Mouse (Mus musculus): ENCODE data around the gene Arhgef3. TPM values are rescaled to one million over a fixed set of nuclear protein-coding genes. Genes with fewer than 3 reads are reported as not detected.

Gene Arhgef3
- total RNA-seq, 1 experiment = 7.6 TPM

- in situ Hi-C loops (cut with MboI; ENCODE audit: low sequenced_read_pairs in 2 of 2, unreplicated experiment in 2 of 2) = no loop called here
- H3K4me1 ChIP-seq (ENCODE audit: control insufficient read depth in 2 of 2, insufficient read depth in 2 of 2, low read length in 2 of 2, poor library complexity in 1 of 2) = no peaks in the 10 kb centered on the region
- no peak for TF ChIP-seq ZNF384 (IDR thresholded peaks at IDR 0.05; ENCODE audit: low read depth, low read length)
- no peak for TF ChIP-seq CHD2 (IDR thresholded peaks at IDR 0.05; ENCODE audit: low read depth, low read length)
- no peak for TF ChIP-seq ZC3H11A (IDR thresholded peaks at IDR 0.05; ENCODE audit: borderline replicate concordance, low read depth, low read length)
- TF ChIP-seq HCFC1 (IDR thresholded peaks at IDR 0.05; ENCODE audit: borderline replicate concordance, insufficient read depth, low read length) = no peak
- no peak for TF ChIP-seq MAFK (IDR thresholded peaks at IDR 0.05; ENCODE audit: insufficient read depth, low read depth, low read length)
- no peaks in the 10 kb centered on the region for H3K36me3 ChIP-seq (ENCODE audit: control insufficient read depth, insufficient read depth, low read length, poor library complexity, severe bottlenecking)
- no peak overlapping the region for H3K27ac ChIP-seq (ENCODE audit: insufficient read depth, low read depth, low read length, poor library complexity, severe bottlenecking)
- H3K4me3 ChIP-seq (ENCODE audit: insufficient read depth in 1 of 2, low read depth in 1 of 2, low read length in 2 of 2, poor library complexity in 1 of 2, severe bottlenecking in 1 of 2) = no peak overlapping the region
- DNase-seq (ENCODE audit: low read depth, low spot score) = no peak
- H3K9me3 ChIP-seq (ENCODE audit: control insufficient read depth, insufficient read depth, low read depth, low read length) = no peaks in the 10 kb centered on the region
- H3K9ac ChIP-seq (ENCODE audit: insufficient read depth, low read depth, low read length, poor library complexity, severe bottlenecking) = no peak overlapping the region
Measured at GRCm38 (mm10) chr14:27116577-27117165, 2.0 kb downstream of the Arhgef3 start.

- Histone ChIP-seq H3K4me3 (ENCODE audit: insufficient read depth in 1 of 2, low read depth in 1 of 2, low read length in 2 of 2, poor library complexity in 1 of 2, severe bottlenecking in 1 of 2) (no peak overlapping the region), H3K4me1 (ENCODE audit: control insufficient read depth in 2 of 2, insufficient read depth in 2 of 2, low read length in 2 of 2, poor library complexity in 1 of 2) (peaks cover 0 to 5% of the 10 kb centered on the region in 2 experiments; a peak in 1 of 4 replicates)
- no peak for TF ChIP-seq MAFK (IDR thresholded peaks at IDR 0.05; ENCODE audit: insufficient read depth, low read depth, low read length)
- no peak for TF ChIP-seq ZNF384 (IDR thresholded peaks at IDR 0.05; ENCODE audit: low read depth, low read length)
- no peak for TF ChIP-seq HCFC1 (IDR thresholded peaks at IDR 0.05; ENCODE audit: borderline replicate concordance, insufficient read depth, low read length)
- TF ChIP-seq ZC3H11A (IDR thresholded peaks at IDR 0.05; ENCODE audit: borderline replicate concordance, low read depth, low read length) = no peak
- no peak for TF ChIP-seq CHD2 (IDR thresholded peaks at IDR 0.05; ENCODE audit: low read depth, low read length)
Measured at GRCm38 (mm10) chr14:27118546-27118945, 3.8 kb downstream of the Arhgef3 start.

GRCm38 (mm10) chr14:27122646-27123045, 7.9 kb downstream of the Arhgef3 start:
- in situ Hi-C loops (cut with MboI; ENCODE audit: low sequenced_read_pairs in 2 of 2, unreplicated experiment in 2 of 2) = no loop called here
- no peak for DNase-seq (ENCODE audit: low read depth, low spot score)
- TF ChIP-seq HCFC1 (IDR thresholded peaks at IDR 0.05; ENCODE audit: borderline replicate concordance, insufficient read depth, low read length) = no peak
- TF ChIP-seq ZNF384 (IDR thresholded peaks at IDR 0.05; ENCODE audit: low read depth, low read length) = no peak
- no peak for TF ChIP-seq CHD2 (IDR thresholded peaks at IDR 0.05; ENCODE audit: low read depth, low read length)
- no peak for TF ChIP-seq MAFK (IDR thresholded peaks at IDR 0.05; ENCODE audit: insufficient read depth, low read depth, low read length)
- TF ChIP-seq ZC3H11A (IDR thresholded peaks at IDR 0.05; ENCODE audit: borderline replicate concordance, low read depth, low read length) = no peak
- H3K4me1 ChIP-seq (ENCODE audit: control insufficient read depth in 2 of 2, insufficient read depth in 2 of 2, low read length in 2 of 2, poor library complexity in 1 of 2) = peaks cover 0 to 9% of the 10 kb centered on the region in 2 experiments; a peak in 1 of 4 replicates
- H3K9ac ChIP-seq (ENCODE audit: insufficient read depth, low read depth, low read length, poor library complexity, severe bottlenecking) = no peak overlapping the region
- H3K36me3 ChIP-seq (ENCODE audit: control insufficient read depth, insufficient read depth, low read length, poor library complexity, severe bottlenecking) = no peaks in the 10 kb centered on the region
- no peak overlapping the region for H3K4me3 ChIP-seq (ENCODE audit: insufficient read depth in 1 of 2, low read depth in 1 of 2, low read length in 2 of 2, poor library complexity in 1 of 2, severe bottlenecking in 1 of 2)
- no peaks in the 10 kb centered on the region for H3K9me3 ChIP-seq (ENCODE audit: control insufficient read depth, insufficient read depth, low read depth, low read length)
- no peak overlapping the region for H3K27ac ChIP-seq (ENCODE audit: insufficient read depth, low read depth, low read length, poor library complexity, severe bottlenecking)

More at GRCm38 (mm10) chr14:27118546-27118945, 3.8 kb downstream of the Arhgef3 start:
- Histone ChIP-seq H3K27ac (ENCODE audit: insufficient read depth, low read depth, low read length, poor library complexity, severe bottlenecking) (no peak overlapping the region), H3K36me3 (ENCODE audit: control insufficient read depth, insufficient read depth, low read length, poor library complexity, severe bottlenecking) (no peaks in the 10 kb centered on the region), H3K9ac (ENCODE audit: insufficient read depth, low read depth, low read length, poor library complexity, severe bottlenecking) (no peak overlapping the region), H3K9me3 (ENCODE audit: control insufficient read depth, insufficient read depth, low read depth, low read length) (no peaks in the 10 kb centered on the region)
- no peak for DNase-seq (ENCODE audit: low read depth, low spot score)
- in situ Hi-C loops (cut with MboI; ENCODE audit: low sequenced_read_pairs in 2 of 2, unreplicated experiment in 2 of 2) = no loop called here

GRCm38 (mm10) chr14:27123543-27123942, 8.8 kb downstream of the Arhgef3 start:
- TF ChIP-seq MAFK (IDR thresholded peaks at IDR 0.05; ENCODE audit: insufficient read depth, low read depth, low read length) (no peak), CHD2 (IDR thresholded peaks at IDR 0.05; ENCODE audit: low read depth, low read length) (no peak), ZC3H11A (IDR thresholded peaks at IDR 0.05; ENCODE audit: borderline replicate concordance, low read depth, low read length) (no peak), ZNF384 (IDR thresholded peaks at IDR 0.05; ENCODE audit: low read depth, low read length) (no peak), HCFC1 (IDR thresholded peaks at IDR 0.05; ENCODE audit: borderline replicate concordance, insufficient read depth, low read length) (no peak)
- Histone ChIP-seq H3K4me3 (ENCODE audit: insufficient read depth in 1 of 2, low read depth in 1 of 2, low read length in 2 of 2, poor library complexity in 1 of 2, severe bottlenecking in 1 of 2) (no peak overlapping the region), H3K9ac (ENCODE audit: insufficient read depth, low read depth, low read length, poor library complexity, severe bottlenecking) (no peak overlapping the region), H3K27ac (ENCODE audit: insufficient read depth, low read depth, low read length, poor library complexity, severe bottlenecking) (no peak overlapping the region), H3K9me3 (ENCODE audit: control insufficient read depth, insufficient read depth, low read depth, low read length) (no peaks in the 10 kb centered on the region), H3K36me3 (ENCODE audit: control insufficient read depth, insufficient read depth, low read length, poor library complexity, severe bottlenecking) (no peaks in the 10 kb centered on the region), H3K4me1 (ENCODE audit: control insufficient read depth in 2 of 2, insufficient read depth in 2 of 2, low read length in 2 of 2, poor library complexity in 1 of 2) (peaks cover 0 to 9% of the 10 kb centered on the region in 2 experiments; a peak in 1 of 4 replicates)
- in situ Hi-C loops (cut with MboI; ENCODE audit: low sequenced_read_pairs in 2 of 2, unreplicated experiment in 2 of 2) = no loop called here
- no peak for DNase-seq (ENCODE audit: low read depth, low spot score)

All from ES-E14 (cell line).